Mouse (Mus musculus) cerebellum, postnatal 36 days (tissue): ENCODE results near the gene Xbp1.
"Not testable (repeated sequence)": the region's sequence is repeated elsewhere in the genome, so short reads cannot be mapped to it uniquely, and the experiment has no call there.

Source experiments
- DNase-seq, 2 experiments: peaks; one replicate each; pipeline ENCODE4 v3.0.0; 2021 to 2022; ENCODE audit warnings: mixed read lengths in 2 of 2

The Xbp1 gene

DNA sequence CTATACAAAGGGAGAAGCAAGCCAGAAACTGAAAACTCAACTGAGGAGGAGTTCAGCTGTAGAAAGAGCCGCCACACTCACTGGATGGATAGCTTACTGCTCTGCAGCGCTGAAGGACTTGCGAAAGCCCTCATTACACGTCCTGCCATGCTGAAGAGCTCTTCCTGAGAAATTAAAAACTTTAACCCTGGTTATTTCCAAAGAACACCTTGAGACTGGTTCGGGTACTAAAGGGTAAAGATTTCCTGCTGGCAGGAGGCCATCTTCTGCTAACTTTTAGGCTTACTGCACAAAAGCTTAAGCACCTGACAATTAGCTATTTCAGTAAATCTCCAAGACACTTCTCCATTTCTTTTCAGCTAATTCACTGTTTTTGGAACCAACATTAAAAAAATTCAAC is 9.7 kb downstream of the Xbp1 start:
- no peak for DNase-seq

DNA sequence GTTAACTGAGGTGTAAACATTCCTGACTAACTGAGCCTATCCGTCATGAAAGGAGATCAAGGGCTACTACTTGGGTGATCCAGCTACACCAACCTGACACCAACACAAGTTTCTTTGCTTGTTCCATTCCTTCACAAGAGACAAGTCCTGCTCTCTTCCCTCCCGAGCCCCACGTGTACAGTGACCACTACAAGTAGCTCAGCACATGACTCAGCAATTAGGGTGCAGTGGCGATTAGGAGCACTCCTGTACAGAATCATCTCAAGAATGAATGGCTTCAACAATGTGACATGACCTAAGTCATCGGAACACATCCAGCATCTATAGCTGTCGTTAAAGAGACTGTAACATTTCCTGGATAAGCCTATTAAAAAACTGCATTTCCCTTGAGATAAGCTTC is 10.3 kb downstream of the Xbp1 start:
- DNase-seq, result no peak

DNA sequence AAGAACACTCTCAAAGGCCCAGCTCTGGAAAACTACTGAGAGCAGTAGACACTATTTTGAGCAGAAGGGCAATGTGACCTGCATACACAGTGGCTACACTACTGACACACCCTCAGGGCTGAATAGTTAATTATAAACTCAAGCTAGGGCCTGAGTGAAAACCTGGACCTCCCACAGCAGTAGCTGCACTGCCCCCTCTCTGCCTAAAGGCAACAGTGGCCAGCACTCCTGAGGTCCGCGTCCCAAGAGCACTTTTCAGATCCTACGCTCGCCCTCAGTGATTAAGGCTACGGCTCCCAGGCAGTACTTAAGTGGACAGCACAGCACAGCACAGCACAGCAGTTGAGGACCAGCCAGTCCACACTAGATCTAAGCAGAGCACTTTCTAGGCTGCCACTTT is 12.6 kb downstream of the Xbp1 start:
- DNase-seq, result no peak

DNA sequence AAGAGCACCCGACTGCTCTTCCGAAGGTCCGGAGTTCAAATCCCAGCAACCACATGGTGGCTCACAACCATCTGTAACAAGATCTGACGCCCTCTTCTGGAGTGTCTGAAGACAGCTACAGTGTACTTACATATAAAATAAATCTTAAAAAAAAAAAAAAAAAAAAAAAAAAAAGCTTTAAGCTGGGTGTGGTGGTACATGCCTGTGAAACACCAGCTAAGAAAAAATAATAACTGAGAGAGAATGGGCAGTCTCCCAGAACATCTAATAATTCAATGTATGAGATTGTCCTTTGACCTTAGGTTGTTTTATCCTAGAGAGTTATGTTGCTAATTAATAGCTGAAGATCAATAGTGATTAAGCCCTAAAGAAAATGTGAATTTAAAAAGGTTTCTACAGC is 17.0 kb downstream of the Xbp1 start:
- not testable (repeated sequence) for DNase-seq

DNA sequence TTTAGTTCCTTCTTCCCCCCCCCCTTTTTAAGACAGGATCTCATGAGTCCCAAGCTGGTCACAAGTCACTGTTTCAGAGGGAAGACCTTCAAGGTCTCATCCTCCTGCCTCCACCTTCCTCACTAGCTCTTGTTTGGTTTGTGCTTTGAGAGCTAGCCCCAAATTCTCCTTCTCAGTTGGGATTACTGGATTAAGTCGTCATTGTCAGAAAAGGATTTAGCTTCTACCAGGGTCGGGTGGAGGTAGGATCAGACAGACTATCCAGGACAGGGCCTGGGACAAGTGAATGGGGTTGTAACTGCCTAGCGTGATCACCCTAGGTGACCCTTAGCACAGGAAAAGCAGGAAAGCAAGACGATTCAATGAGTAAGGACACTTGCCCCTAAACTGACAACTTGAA is 19.9 kb downstream of the Xbp1 start:
- no peak for DNase-seq

DNA sequence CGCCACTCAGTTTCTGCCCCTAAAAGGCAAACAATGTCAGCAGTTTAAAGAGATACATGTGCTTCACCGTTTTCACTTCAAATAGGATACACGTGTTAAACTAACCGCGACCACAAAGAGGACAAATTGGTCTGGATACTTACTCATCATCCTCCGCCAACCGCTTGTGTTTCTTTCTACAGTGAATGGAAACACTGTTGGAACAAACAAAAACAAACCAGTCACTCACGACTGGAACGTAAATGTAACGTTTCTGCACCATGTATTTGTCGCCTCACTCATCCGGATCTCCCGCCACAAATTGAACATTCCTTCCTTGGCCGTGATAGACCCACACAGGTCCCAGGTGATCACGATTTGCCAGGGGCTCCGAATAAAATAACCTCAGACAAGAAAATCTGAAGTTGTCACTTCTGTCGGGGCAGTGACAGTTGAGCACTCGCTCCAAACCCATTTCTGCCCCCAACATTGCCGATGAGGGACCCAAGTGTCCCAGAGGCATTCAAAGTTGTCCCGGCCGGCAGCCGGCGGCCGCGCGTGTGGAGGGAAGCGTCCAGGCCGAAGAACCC is 20.9 kb downstream of the Xbp1 start:
- DNase-seq, result no peak

DNA sequence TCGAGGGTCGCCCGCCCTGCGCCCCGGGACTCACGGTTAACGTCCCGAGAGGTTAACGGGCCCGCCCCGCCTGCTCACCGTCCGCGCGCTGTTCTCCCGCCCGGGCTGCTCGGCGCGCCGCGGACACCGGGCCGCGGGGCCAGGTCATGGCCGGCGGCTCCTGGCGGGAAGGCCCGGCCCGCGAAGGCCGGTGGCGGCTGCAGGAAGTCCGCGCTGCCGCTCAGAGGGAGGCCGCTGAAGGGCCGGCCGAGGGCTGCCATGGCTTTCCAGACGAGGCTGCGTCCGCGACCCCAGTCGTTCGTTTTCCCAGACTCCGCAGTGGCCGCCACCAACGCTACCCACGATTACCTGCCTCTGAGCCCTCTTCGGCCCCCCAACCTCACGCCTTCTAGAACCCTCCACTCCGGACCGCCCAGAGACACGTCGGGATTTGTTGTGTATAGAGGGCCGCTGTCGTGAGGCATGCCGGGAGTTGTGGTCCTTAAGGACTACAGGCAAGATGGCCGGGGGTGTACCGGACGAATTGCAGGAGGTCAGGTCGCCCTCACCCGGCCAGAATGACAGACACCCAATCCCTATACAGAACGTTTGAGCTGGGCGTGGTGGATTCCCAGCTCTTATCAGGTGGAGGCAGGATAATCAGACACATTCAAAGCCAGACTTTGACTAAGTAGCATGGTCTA is 21.5 kb downstream of the Xbp1 start, which contains the start of gene Ccdc117:
Ccdc117 (minus strand) TSS at position 389 of the 683 bp plus-strand sequence.
- peak; percentile 91 for DNase-seq

DNA sequence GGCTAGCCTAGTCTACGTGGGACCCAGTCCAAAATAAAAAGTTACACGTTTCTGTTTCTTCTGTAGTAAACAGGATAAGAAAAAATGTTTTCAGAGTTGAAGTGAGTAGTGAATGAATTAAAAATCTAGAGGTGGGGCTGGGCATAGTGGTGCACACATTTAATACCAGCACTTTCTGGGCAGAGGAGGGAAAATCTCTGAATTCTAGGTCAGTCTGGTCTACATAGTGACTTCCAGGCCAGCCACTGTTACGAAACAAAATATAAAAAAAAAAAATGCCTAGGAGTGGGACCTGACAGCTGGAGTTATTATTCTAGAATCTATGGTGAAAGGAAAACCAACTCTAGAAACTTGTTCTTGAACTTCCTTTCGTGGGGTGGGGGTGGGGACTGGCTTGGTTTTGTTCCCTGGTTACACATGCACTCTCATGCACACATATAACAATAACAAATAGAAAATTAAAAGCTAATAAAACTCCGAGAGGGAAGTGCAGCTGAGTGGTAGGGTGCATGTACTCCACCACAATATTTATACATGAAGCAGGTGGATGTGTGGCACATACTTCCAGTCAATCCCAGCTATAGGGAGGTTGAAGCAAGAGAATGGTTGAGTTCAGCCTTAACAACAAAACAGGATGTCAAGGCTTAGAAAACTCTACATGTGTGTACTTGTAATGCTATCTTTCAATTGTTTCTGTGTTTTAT is 22.2 kb downstream of the Xbp1 start:
- no peak for DNase-seq

DNA sequence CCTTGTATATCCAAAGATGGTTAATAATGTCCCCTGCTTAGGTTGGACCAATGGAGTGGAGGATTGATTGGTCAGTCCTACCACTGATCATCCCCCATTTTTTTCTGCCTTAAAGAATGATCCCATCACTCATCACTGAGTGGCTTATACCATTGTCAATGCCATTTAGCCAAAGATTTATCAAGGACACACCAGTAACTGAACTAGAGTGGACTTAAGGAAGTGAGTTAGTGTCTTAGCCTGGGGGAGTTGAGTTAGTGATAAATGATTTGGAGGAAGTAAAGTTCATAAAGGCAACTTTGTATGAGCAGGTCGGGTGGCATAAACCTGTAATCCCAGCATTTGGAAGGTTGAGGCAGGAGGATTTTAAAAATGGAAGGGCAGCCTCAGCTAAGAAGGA is 22.8 kb downstream of the Xbp1 start:
- DNase-seq, result no peak

DNA sequence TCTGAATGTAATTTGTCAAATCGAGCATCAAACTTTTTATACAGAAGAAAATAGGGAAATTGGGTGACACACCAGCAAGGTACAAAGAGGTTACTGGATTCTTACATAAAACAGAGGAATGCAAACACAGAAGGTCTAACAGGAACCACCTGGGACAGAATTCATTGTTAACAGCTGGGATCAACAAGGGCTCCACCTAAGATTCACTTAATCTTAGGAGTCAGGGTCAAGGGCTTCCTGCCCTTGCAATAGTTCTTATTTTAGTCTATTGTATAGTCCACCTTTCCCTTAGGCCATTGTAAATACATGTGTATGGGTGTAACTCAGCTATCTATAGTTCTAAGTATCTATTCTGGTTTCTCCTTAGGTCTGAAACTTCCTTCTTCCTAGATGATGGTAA is 24.2 kb downstream of the Xbp1 start:
- not testable (repeated sequence) for DNase-seq

DNA sequence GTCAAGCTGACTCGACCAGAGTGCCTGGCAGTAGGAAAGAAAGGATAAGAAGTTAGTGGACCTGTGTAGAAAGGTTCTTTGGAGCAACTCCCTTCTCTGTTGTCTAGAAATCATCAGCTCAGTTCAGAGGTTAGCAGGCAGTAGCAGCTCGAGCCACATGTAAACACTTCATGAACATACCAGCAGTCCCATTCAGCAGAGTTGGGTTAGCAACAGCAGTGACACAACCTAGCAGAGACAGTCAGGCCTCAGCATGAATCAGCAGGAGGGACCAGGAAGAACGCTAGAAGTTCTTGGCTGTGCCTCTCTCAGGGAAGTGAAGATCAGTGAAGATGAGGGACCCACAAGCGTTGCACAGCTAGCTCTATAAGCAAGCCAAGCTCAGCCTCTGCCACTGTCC is 25.0 kb downstream of the Xbp1 start:
- no peak for DNase-seq

DNA sequence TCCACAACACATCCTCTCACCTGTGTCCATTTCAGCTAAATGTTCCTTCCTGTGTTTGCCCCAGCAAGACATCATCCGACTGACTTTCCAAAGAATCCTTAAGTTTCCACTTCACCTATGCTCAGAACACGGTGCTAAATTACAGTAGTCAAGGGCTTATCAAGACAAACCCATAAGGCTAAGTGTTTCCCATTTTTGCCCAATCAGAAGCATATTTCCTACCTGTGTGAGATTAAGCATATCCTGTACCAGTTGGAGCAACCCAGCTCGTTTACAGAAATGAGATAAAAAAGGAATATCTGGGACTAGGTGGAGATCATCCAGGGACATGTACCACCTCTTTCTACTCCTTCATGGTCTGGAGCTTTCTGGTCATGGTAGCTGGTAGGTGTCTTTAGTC is 26.2 kb downstream of the Xbp1 start:
- no peak for DNase-seq

DNA sequence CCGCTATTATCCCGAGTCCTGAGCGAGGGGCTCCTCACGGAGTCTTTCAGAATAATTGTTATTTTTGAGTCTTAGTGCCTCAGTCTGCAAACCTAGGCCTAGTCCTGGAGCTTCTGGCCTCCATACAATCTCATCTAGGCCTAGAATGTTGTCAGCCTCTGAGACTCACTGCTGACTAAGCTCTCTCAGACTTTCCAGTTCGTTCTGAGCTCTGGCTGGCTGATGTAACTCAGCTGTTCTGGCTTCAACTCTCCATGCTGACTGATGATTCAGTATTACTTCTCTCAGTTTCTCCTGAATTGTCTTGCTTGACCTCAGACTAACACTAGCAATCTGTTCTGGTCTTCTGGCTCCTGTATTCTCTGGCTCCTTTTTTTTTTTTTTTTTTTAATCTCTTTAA is 31.0 kb downstream of the Xbp1 start:
- no peak for DNase-seq

DNA sequence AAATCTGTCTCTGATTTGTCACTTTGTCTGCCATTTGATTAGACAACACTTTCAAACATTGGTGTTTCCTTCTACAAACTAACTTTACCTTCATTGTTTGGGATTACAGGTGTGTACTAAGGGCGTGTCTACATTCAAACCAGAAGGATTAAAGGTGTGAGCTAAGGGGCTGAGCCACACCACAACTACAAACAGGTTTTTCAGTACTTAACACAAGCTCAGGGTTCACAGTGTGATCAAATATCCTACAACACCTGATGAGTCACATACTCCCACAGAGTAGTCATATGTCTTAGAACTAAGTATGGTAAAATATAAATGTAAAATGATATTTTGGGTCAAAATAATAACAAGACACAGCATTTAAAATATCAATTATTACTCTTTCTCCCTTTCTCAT is 31.5 kb downstream of the Xbp1 start:
- DNase-seq, result no peak

DNA sequence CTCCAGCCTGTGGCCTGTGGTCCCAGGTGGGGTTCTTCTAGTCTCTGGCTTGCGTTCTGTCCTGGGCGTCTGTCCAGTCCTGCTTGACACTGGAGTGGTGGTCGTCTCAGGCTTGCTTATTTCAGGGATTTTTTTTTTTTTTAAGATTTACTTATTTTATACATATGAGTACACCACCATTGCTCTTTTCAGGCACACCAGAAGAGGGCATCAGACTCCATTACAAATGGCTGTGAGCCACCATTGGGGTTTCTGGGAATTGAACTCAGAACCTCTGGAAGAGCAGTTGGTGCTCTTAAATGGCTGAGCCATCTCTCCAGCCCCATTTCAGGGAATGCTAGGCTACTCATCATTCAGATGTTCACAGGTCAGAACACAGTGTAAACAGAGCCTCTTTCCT is 39.8 kb downstream of the Xbp1 start:
- DNase-seq, result no peak

DNA sequence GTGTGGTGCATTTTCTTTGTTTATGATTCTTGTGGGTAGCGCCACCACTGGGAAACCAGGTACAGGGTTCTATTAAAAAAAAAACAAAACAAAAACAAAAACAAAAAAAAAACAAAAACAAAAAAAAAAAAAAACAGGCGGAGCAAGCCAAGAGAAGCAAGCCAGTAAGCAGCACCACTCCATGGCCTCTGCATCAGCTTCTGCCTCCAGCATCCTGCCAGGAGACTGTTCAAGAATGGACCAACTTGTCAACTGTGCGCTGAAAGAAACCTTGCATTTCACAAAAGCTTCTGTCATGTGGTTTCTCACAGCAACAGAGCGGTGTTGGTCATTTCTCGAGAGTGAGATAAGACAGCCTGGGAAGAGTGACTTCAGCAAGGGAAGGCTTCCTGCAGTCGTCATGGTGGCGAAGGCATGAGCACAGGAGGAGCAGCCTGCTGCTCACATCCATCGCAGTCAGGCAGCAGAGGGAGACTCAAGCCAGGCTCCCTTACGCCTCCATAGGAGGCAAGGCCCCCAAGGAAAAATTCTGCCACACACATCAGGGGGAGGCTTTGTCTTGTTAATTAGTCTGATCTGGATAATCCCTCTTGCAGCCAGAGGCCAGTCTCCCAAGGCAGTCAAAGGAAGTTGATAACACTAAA is 42.3 kb downstream of the Xbp1 start:
- DNase-seq, result no peak

DNA sequence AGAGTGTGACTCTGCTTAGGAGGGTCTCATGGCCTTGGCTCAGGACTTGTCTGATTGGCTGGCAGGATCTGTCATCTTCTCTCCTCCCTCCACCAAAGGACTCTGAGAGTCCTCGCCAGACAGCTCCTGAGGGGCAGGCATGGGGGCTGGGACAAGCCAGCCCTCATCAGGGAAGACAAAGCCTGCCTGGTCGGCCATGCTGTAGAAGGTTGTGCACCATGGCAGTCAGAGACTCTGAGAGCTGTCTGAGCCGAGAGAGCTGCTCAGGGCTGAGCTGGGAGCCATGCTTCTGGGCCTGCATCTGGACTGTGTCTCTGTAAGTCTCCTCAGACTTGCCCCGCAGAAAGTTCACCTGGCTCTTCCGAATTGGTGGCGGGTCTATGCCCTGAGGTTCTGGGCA is 43.4 kb downstream of the Xbp1 start:
- DNase-seq, result no peak

DNA sequence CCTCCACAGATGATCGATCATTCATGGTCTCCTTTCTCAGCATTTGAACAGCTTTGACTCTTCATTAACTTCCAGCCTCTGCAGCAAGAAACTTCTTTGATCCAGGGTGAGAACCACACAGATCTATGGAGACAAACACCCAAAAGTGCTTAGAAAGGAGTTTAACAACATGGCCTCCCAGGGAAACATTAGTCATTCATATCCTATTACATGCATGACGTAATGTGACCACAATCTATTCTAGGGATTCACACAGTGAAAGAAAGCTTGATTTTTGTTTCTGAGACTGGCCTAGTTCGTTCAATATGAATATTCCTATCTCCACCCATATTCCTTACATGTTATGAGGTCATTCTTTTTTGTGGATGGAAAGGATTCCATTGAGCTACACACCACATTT is 45.1 kb downstream of the Xbp1 start:
- DNase-seq, result no peak

DNA sequence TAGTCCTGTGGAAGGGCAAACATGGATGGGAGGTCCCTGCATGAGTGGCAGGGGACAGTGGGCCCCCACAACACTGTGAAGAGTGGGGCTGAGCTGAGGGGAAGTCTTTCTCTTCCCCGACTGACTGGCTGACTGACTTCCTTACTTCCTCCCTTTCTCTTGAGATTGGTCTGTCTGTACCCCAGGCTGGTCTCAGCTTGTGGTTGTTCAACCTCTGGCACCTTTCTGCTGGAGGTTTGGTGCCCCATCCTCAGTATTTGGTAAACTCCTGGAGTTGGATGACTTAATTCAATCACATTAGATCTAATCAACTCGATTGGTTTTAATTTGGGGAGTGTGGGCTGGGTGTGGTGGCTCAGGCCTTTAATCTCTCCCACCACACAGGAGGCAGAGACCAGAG is 46.0 kb downstream of the Xbp1 start:
- DNase-seq, result no peak

DNA sequence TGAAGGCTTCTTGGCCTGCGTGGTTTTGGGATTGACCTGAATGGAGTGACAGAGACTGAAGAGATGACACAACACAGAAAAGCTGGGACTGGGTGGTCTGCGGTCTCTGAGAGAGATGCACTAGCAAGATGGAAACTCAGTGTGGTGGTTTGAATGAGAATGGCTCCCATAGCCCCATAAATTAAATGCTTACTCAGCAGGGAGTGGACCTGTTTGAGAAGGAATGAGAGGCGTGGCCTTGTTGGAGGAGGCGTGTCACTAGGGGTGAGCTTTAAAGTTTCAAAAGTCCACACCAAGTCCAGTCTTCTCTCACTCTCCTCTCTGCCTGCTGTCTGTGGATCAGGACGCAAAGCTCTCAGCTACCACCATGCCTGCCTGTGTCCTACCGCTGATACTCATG is 47.2 kb downstream of the Xbp1 start:
- DNase-seq, result no peak

DNA sequence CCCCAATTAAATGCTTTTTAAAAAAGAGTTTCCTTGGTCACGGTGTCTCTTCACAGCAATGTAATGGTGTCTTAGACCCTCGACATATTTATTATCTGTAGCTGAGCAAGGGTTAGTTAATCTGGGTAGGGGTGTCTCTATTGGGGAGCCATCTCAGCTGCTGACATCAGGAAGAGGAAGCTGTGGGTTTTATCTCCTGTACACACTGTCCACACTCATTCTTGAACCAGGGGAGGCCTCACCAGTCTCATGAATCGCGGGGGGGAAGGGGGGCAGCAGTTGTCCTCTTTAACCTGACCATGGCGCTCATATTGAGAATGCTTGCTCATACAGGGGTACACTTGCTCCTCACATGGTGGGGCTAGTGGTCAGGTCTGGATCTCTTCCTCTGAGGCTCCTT is 47.6 kb downstream of the Xbp1 start:
- no peak for DNase-seq

DNA sequence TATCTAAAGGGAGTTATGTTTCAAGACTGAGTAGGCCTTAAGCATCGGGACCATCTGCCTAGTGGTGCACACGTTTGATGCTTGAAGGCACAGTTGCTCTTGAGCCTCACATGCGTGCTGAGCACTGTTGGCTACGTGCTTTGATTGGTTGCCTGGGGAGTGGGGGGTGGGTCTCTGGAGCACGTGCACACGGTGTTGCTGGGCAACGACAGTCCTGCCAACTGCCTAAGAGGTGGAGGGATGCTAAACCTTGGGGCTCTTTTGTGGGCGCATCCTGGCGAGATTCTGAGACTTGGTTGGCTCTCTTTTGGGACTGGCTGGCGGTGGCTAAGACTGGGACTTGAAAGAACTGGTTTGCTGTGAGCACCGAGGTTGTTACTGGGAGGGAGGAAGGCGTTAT is 49.0 kb downstream of the Xbp1 start, which contains the start of gene Ankrd36:
Ankrd36 (plus strand) TSS at position 211 of the 400 bp plus-strand sequence.
- DNase-seq, result no peak

DNA sequence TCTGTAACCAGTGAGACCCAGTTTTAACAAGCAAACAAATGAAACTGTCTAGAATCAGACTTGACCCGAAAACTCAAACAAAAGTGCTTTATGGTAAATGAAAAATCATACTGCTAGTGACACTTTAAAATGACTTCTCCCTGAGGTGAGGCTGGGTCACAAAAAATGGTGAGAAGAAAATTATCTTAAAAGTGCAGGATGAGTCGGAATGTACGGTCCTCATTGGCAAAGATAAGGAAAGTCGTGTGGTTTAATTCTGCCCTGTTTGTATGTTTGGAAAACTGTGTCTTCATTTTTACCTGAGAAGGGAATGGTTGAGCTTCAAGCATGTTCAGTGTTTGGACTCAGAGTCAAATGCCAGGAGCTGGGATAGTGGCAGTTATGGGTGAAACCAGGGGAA is 51.4 kb downstream of the Xbp1 start:
- no peak for DNase-seq

DNA sequence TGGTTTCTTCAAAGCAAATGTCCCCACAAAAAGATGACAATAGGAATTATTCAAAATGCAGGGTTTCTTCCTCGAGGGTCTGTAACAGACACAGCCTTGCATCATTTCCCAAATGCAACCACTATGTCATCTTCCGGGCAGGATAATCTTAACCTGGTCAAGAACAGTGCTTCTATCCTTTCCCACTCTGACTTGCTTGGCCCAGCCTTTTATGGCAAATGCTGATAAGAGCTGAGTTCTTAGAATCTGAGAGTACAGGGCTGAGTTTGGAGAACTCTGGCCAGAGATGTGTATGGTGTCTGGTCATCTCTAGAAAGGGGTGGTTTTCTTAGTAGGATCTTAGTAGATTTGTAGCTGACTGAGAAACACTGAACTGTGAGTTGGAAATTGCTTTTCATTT is 53.4 kb downstream of the Xbp1 start:
- no peak for DNase-seq
